Mouse (Mus musculus) bone marrow, adult 2 months (tissue): Measurements from ENCODE around the gene Hoxa13. TPM values are rescaled to one million over a fixed set of nuclear protein-coding genes. Genes with fewer than 3 reads are reported as not detected.

Experiments
- H3K27ac ChIP-seq: fragments of 200-500 bp; 2 replicates; pipeline ENCODE4 v1.5.1; 2012; ENCODE audit warnings: low read depth, mild to moderate bottlenecking, control low read depth, inconsistent platforms, low read length; ENCODE audit not compliant: control insufficient read depth, poor library complexity, insufficient read depth
- H3K4me1 ChIP-seq: fragments of 200-500 bp; 2 replicates; pipeline ENCODE4 v1.6.1; 2011; ENCODE audit warnings: low read length; ENCODE audit not compliant: control insufficient read depth, insufficient read depth
- H3K4me3 ChIP-seq: fragments of 200-500 bp; replicated peaks from 2 replicates; pipeline ENCODE3; 2011; ENCODE audit warnings: mild to moderate bottlenecking, low read depth, low read length, control low read depth; ENCODE audit not compliant: control insufficient read depth
- CTCF ChIP-seq: fragments of 200-500 bp; IDR thresholded peaks from 2 replicates; pipeline ENCODE4 v1.5.1; 2011; ENCODE audit warnings: low read length, control low read depth; ENCODE audit not compliant: control insufficient read depth, insufficient read depth
- POLR2A ChIP-seq: fragments of 200-500 bp; IDR thresholded peaks from 2 replicates; pipeline ENCODE4 v1.6.1; 2011; ENCODE audit warnings: low read depth, mild to moderate bottlenecking, control low read depth, low read length, borderline replicate concordance; ENCODE audit not compliant: control insufficient read depth
- WGBS: fragments of 180-500 bp; shearing (Covaris S2); methylation state at CpG from one replicate; pipeline ENCODE4 v1.1.7; 2018; 5-methylcytosine and 5-hydroxymethylcytosine counted together
- polyA plus RNA-seq: library from polyadenylated mRNA; stranded (reverse); fragments of >200 nt; gene quantifications from 2 replicates; pipeline ENCODE4 v1.2.4, GENCODE M21; 2011; ENCODE audit warnings: low replicate concordance; ENCODE audit not compliant: missing spikeins, insufficient read depth, insufficient read length

Gene Hoxa13
- polyA plus RNA-seq, 1 experiment: not detected

- Histone ChIP-seq H3K27ac (0 out of 2 replicates have a peak overlapping the region, but pooled peaks have one; percentile 4), H3K4me3 (no peak overlapping the region), H3K4me1 (no peaks in the 10 kb centered on the region)
- TF ChIP-seq CTCF: no peak
- WGBS: 10% methylated on average over 32 of the region's 32 CpGs
Observed at GRCm38 (mm10) chr6:52220003-52220864, 40.4 kb downstream of the Hoxa13 start.

- Histone ChIP-seq H3K4me1 (no peaks in the 10 kb centered on the region), H3K27ac (no peak overlapping the region), H3K4me3 (no peak overlapping the region)
- WGBS: 51% methylated on average over 9 of the region's 9 CpGs
- TF ChIP-seq CTCF: no peak
- TF ChIP-seq POLR2A: no peak
Observed at GRCm38 (mm10) chr6:52219234-52219942, 41.3 kb downstream of the Hoxa13 start.

- H3K27ac ChIP-seq: no peak overlapping the region
- 25% methylated on average over 14 of the region's 14 CpGs for WGBS
- no peak overlapping the region for H3K4me3 ChIP-seq
- no peaks in the 10 kb centered on the region for H3K4me1 ChIP-seq
- TF ChIP-seq POLR2A: no peak
- TF ChIP-seq CTCF: no peak
Observed at GRCm38 (mm10) chr6:52218643-52219215, 42.0 kb downstream of the Hoxa13 start.

GRCm38 (mm10) chr6:52217895-52218642 is 42.6 kb downstream of the Hoxa13 start:
- no peak for TF ChIP-seq POLR2A
- no peak for TF ChIP-seq CTCF
- no peaks in the 10 kb centered on the region for H3K4me1 ChIP-seq
- H3K4me3 ChIP-seq: no peak overlapping the region
- 10% methylated on average over 23 of the region's 23 CpGs for whole genome bisulfite sequencing
- H3K27ac ChIP-seq: no peak overlapping the region

- Histone ChIP-seq H3K27ac (no peak overlapping the region), H3K4me3 (no peak overlapping the region), H3K4me1 (no peaks in the 10 kb centered on the region)
- TF ChIP-seq CTCF (no peak), POLR2A (peak; percentile 49; the same call in 1 of the 2 replicates)
- under 1% methylated on average over 25 of the region's 25 CpGs for WGBS
Observed at GRCm38 (mm10) chr6:52217459-52217768, 43.3 kb downstream of the Hoxa13 start.

GRCm38 (mm10) chr6:52216691-52217458 is 43.8 kb downstream of the Hoxa13 start:
- H3K4me1 ChIP-seq: no peaks in the 10 kb centered on the region
- TF ChIP-seq POLR2A: no peak
- no peak for TF ChIP-seq CTCF
- H3K4me3 ChIP-seq: no peak overlapping the region
- WGBS: under 1% methylated on average over 60 of the region's 60 CpGs
- H3K27ac ChIP-seq: peak overlapping the region; percentile 17; the same call in 1 of the 2 replicates

GRCm38 (mm10) chr6:52215771-52216535 is 44.7 kb downstream of the Hoxa13 start:
- Histone ChIP-seq H3K27ac (no peak overlapping the region), H3K4me1 (no peaks in the 10 kb centered on the region), H3K4me3 (no peak overlapping the region)
- 7% methylated on average over 30 of the region's 30 CpGs for WGBS
- TF ChIP-seq CTCF: no peak
- no peak for TF ChIP-seq POLR2A
